Mouse (Mus musculus) forebrain, postnatal 0 days (tissue): ENCODE results near the gene Crp. TPM values are rescaled to one million over a fixed set of nuclear protein-coding genes. Genes with fewer than 3 reads are reported as not detected.
A peak's percentile ranks its signal among the peaks of the same experiment; 100 is the strongest.

Experiments used
- ATAC-seq: fragments of 200-750 bp; cut with Nextera tagmentation; 2 replicates; pipeline ENCODE4 v1.8.0; 2017; ENCODE audit warnings: mild to moderate bottlenecking, moderate library complexity
- DNase-seq: peaks from one replicate; pipeline ENCODE4 v3.0.0-alpha.2; 2015
- H3K27ac ChIP-seq: fragments of 300-500 bp; sonication (generic); 2 replicates; pipeline ENCODE4 v1.5.1; 2014; ENCODE audit warnings: low read depth, mild to moderate bottlenecking, antibody characterized with exemption, low read length, moderate library complexity, mixed read lengths
- H3K27me3 ChIP-seq: fragments of 300-500 bp; sonication (generic); 2 replicates; pipeline ENCODE4 v1.6.1; 2014; ENCODE audit warnings: mild to moderate bottlenecking, low read length, mixed read lengths; ENCODE audit not compliant: insufficient read depth
- H3K36me3 ChIP-seq: fragments of 300-500 bp; sonication (generic); 2 replicates; pipeline ENCODE4 v1.6.1; 2014; ENCODE audit warnings: mild to moderate bottlenecking, moderate library complexity; ENCODE audit not compliant: insufficient read depth
- H3K4me1 ChIP-seq: fragments of 300-500 bp; sonication (generic); 2 replicates; pipeline ENCODE4 v1.6.1; 2014; ENCODE audit warnings: antibody characterized with exemption; ENCODE audit not compliant: insufficient read depth
- H3K4me2 ChIP-seq: fragments of 300-500 bp; sonication (generic); 2 replicates; pipeline ENCODE4 v1.6.1; 2014; ENCODE audit warnings: low read depth, mild to moderate bottlenecking, moderate library complexity
- H3K4me3 ChIP-seq: fragments of 300-500 bp; sonication (generic); 2 replicates; pipeline ENCODE4 v1.5.1; 2014; ENCODE audit warnings: low read depth, low read length, mixed read lengths
- H3K9ac ChIP-seq: fragments of 300-500 bp; sonication (generic); 2 replicates; pipeline ENCODE4 v1.6.1; 2014; ENCODE audit warnings: mild to moderate bottlenecking
- H3K9me3 ChIP-seq: fragments of 300-500 bp; sonication (generic); 2 replicates; pipeline ENCODE4 v1.6.1; 2016; ENCODE audit warnings: low read length
- CTCF ChIP-seq: sonication (generic); IDR thresholded peaks from 2 replicates; pipeline ENCODE4 v1.5.1; 2016; ENCODE audit warnings: antibody characterized with exemption, control low read depth, low read depth
- WGBS: fragments of 180-500 bp; shearing (Covaris S2); extraction: QIAGEN DNeasy Blood & Tissue Kit; methylation state at CpG from one replicate; pipeline ENCODE4 v1.1.7; 2014; 5-methylcytosine and 5-hydroxymethylcytosine counted together
- polyA plus RNA-seq: library from polyadenylated mRNA; unstranded; fragments of >200 nt; fragmentation: Nextera tagmentation; extraction: Ambion mirVana; gene quantifications from 2 replicates; pipeline ENCODE4 v1.2.1, GENCODE M21; 2015
- total RNA-seq: library from RNA; depleted of rRNA; stranded (reverse); fragments of >200 nt; gene quantifications from 2 replicates; pipeline ENCODE4 v1.2.3, GENCODE M21; 2014; rRNA removed

The Crp gene
- total RNA-seq = 0.19 TPM in 1 of 2 replicates, not detected in the other
- not detected in 2 replicates for polyA plus RNA-seq

GRCm38 (mm10) chr1:172697844-172698243, at the start of gene Crp:
TSS of gene Crp (plus strand) at chr1:172698055.
- DNase-seq (no peak), ATAC-seq (no peak)
- H3K4me1 ChIP-seq = no peaks in the 10 kb centered on the region
- H3K27me3 ChIP-seq = no peaks in the 10 kb centered on the region
- H3K27ac ChIP-seq = no peak within 1 kb of the TSS
- H3K36me3 ChIP-seq = no peaks in the 10 kb centered on the region
- TF ChIP-seq CTCF = no peak
- H3K4me2 ChIP-seq = no peak within 1 kb of the TSS
- H3K4me3 ChIP-seq = no peak within 1 kb of the TSS
- H3K9me3 ChIP-seq = no peaks in the 10 kb centered on the region
- WGBS = 87% methylated on average over 4 of the region's 4 CpGs
- no peak within 1 kb of the TSS for H3K9ac ChIP-seq

- H3K36me3 ChIP-seq = no peaks in the 10 kb centered on the region
- TF ChIP-seq CTCF = no peak
Observed at GRCm38 (mm10) chr1:172649396-172649795, 48.5 kb upstream of the Crp start.

GRCm38 (mm10) chr1:172650519-172651287, 47.2 kb upstream of the Crp start:
- peak; percentile 40 for TF ChIP-seq CTCF
- no peak overlapping the region for H3K27ac ChIP-seq
- 62% methylated on average over 8 of the region's 8 CpGs for WGBS

More at GRCm38 (mm10) chr1:172649396-172649795, 48.5 kb upstream of the Crp start:
- no peak overlapping the region for H3K27ac ChIP-seq
- DNase-seq (no peak), ATAC-seq (no peak)
- H3K9ac ChIP-seq = no peak overlapping the region
- H3K4me2 ChIP-seq = no peak overlapping the region
- no peaks in the 10 kb centered on the region for H3K9me3 ChIP-seq
- H3K4me1 ChIP-seq = no peaks in the 10 kb centered on the region
- 85% methylated on average over 9 of the region's 9 CpGs for WGBS
- no peak overlapping the region for H3K4me3 ChIP-seq
- H3K27me3 ChIP-seq = no peaks in the 10 kb centered on the region

DNA sequence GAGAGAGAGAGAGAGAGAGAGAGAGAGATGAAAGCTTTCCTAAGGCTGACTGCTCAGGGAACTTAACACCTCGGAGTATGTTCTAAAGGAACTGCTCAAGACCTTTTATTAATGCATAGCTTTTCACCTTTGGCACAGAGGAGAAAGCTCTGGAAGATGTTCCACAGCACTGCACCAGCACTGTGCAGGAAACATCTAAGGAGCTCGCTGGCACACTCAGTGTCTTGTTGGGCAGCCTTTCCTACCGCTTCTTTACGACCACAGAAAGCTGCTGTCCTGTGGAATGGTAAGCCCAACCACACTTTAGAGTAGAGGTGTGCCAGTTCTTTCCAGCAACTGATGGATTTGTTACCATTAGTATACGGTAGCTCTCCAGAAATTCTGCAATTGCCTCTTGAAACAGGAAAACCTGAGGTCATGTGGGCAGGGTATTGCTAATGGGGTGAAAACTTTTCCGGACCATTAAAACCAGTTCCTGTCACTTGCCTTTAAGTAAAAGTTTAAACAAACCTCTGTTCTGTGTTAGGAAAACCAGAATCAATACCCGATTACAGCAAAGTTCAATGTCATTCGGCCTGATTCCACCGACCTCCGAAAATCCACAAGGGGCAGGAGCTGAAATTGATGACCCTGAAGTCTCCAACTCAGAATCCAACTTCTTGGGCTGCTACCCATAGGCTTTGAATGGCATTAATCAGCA, 46.4 kb upstream of the Crp start:
- H3K9me3 ChIP-seq = no peaks in the 10 kb centered on the region
- ATAC-seq (no peak), DNase-seq (no peak)
- no peaks in the 10 kb centered on the region for H3K4me1 ChIP-seq
- H3K4me3 ChIP-seq = no peak overlapping the region
- H3K36me3 ChIP-seq = no peaks in the 10 kb centered on the region
- no peaks in the 10 kb centered on the region for H3K27me3 ChIP-seq
- no peak overlapping the region for H3K27ac ChIP-seq
- TF ChIP-seq CTCF = no peak
- WGBS = 90% methylated on average over 10 of the region's 10 CpGs
- H3K4me2 ChIP-seq = no peak overlapping the region
- no peak overlapping the region for H3K9ac ChIP-seq

More at GRCm38 (mm10) chr1:172650519-172651287, 47.2 kb upstream of the Crp start:
- DNase-seq = no peak
- H3K27me3 ChIP-seq = no peaks in the 10 kb centered on the region
- no peaks in the 10 kb centered on the region for H3K36me3 ChIP-seq
- H3K9me3 ChIP-seq = no peaks in the 10 kb centered on the region
- no peak overlapping the region for H3K9ac ChIP-seq
- H3K4me2 ChIP-seq = no peak overlapping the region
- ATAC-seq = no peak
- no peak overlapping the region for H3K4me3 ChIP-seq
- H3K4me1 ChIP-seq = no peaks in the 10 kb centered on the region

GRCm38 (mm10) chr1:172652040-172652662, 45.7 kb upstream of the Crp start:
- Histone ChIP-seq H3K4me2 (no peak overlapping the region), H3K27ac (no peak overlapping the region), H3K27me3 (no peaks in the 10 kb centered on the region), H3K4me3 (no peak overlapping the region), H3K9me3 (no peaks in the 10 kb centered on the region), H3K36me3 (no peaks in the 10 kb centered on the region), H3K9ac (no peak overlapping the region), H3K4me1 (no peaks in the 10 kb centered on the region)
- 86% methylated on average over 18 of the region's 18 CpGs for WGBS
- no peak for DNase-seq
- TF ChIP-seq CTCF = no peak
- ATAC-seq = no peak

DNA sequence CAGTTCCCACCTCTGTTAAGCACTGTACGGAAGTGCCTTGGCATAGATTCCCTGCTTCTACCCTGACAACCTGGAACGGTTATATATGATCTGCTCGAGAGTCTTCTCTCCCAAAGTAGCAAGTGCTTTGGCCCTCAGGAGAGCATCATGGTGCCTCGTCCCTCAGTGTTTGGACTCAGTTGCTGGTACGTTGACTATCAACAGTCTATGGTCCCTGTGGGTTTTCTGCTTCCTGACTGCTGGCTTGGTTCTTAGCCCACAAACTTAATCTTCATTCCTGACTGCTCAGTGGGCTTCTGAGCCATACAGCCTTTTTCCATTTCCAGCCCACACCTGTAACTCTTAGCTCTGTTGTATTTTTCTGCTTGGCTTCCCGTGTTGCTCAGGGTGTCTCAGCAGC, 44.0 kb upstream of the Crp start:
- no peak overlapping the region for H3K4me2 ChIP-seq
- no peaks in the 10 kb centered on the region for H3K27me3 ChIP-seq
- no peaks in the 10 kb centered on the region for H3K9me3 ChIP-seq
- H3K36me3 ChIP-seq = no peaks in the 10 kb centered on the region
- DNase-seq (no peak), ATAC-seq (no peak)
- WGBS = 68% methylated on average over 6 of the region's 6 CpGs
- no peak for TF ChIP-seq CTCF
- H3K4me1 ChIP-seq = no peaks in the 10 kb centered on the region
- H3K9ac ChIP-seq = no peak overlapping the region
- no peak overlapping the region for H3K4me3 ChIP-seq
- no peak overlapping the region for H3K27ac ChIP-seq

DNA sequence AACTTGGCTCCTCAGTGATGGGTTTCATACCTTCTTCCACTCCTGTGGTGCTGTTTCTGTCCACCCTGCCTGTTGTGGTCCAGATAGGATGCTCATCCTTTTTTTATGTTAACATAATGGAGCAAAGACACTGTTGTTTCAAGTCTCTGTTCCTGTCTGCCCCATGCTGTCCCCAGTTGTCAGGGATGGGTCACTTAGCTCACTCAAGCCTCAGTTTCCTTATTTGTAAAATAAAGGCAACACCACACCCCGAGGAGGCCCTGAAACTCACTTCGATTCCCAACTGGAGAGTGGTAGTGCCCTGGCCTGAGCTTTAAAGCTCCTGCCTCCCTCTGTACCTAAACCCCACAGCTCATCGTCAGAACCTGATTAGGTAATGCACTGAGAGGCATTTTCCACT, 40.6 kb upstream of the Crp start:
- no peak for TF ChIP-seq CTCF
- Histone ChIP-seq H3K4me1 (no peaks in the 10 kb centered on the region), H3K9ac (no peak overlapping the region), H3K27ac (no peak overlapping the region), H3K27me3 (no peaks in the 10 kb centered on the region), H3K4me3 (no peak overlapping the region), H3K9me3 (no peaks in the 10 kb centered on the region), H3K4me2 (no peak overlapping the region), H3K36me3 (no peaks in the 10 kb centered on the region)
- DNase-seq = no peak
- 74% methylated on average over 3 of the region's 3 CpGs for WGBS
- ATAC-seq = no peak
